Mouse (Mus musculus) left cerebral cortex, adult 6 months (tissue): Measurements from ENCODE around the gene Gm7102. TPM values are rescaled to one million over a fixed set of nuclear protein-coding genes. Genes with fewer than 3 reads are reported as not detected.

Experiments used
- long read RNA-seq, 2 experiments: library from polyadenylated mRNA; unstranded; transcript quantifications; one replicate each; pipeline ENCODE4 v2.0.0; 2019 to 2020
- polyA plus RNA-seq: library from polyadenylated mRNA; unstranded; fragments of <200 nt; fragmentation: Nextera tagmentation; gene quantifications from 2 replicates; pipeline ENCODE4 v1.2.3, GENCODE M21; 2021

Gene Gm7102
- polyA plus RNA-seq, result not detected in 2 replicates
- long read RNA-seq, experiment 1, result 0 reads
- long read RNA-seq, experiment 2, result 0 reads

DNA sequence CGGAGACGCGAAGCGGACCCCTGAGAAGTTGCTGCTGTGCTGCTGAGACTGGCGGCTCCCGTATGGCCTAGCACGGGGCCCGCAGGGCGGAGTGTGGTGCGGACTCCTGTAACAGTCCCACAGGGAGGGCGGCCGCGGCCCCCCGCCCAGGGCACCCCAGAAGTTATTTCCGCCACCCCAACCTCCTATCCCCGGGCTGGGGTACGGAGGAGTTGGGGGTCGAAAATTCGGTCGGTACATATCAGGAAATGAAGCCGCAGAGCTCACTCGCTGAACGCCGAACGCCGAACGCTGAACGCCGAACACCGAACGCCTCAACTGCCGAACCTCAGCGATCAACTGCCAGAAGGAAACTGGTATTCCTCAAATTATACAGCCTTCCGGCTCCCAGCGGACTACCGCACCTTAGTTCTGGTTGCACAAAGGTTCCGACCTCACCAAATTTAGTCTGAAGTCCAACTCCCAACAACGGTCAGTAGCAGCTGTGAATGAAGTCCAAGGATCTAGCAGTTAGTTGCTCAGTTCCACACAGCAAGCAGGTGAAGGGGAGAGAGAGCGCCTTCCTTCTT lies at the start of gene Gm7102:
TSS of gene Gm7102 (minus strand) at position 554 of the 569 bp plus-strand sequence.

DNA sequence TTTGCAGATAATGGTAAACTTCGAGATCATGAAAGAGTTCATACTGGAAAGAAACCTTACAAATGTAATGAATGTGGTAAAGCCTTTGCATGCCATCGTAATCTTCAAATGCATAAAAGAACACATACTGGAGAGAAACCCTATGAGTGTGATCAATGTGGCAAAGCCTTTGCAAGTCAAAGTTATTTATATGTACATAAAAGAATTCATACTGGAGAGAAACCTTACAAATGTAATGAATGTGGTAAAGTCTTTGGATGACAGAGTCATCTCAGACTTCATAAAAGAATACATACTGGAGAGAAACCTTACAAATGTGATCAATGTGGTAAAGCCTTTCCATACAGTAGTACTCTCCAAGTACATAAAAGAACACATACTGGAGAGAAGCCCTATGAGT lies 7.5 kb upstream of the Gm7102 start, which contains the start of gene Gm6020:
TSS of gene Gm6020 (plus strand) at position 301 of the 400 bp plus-strand sequence.

DNA sequence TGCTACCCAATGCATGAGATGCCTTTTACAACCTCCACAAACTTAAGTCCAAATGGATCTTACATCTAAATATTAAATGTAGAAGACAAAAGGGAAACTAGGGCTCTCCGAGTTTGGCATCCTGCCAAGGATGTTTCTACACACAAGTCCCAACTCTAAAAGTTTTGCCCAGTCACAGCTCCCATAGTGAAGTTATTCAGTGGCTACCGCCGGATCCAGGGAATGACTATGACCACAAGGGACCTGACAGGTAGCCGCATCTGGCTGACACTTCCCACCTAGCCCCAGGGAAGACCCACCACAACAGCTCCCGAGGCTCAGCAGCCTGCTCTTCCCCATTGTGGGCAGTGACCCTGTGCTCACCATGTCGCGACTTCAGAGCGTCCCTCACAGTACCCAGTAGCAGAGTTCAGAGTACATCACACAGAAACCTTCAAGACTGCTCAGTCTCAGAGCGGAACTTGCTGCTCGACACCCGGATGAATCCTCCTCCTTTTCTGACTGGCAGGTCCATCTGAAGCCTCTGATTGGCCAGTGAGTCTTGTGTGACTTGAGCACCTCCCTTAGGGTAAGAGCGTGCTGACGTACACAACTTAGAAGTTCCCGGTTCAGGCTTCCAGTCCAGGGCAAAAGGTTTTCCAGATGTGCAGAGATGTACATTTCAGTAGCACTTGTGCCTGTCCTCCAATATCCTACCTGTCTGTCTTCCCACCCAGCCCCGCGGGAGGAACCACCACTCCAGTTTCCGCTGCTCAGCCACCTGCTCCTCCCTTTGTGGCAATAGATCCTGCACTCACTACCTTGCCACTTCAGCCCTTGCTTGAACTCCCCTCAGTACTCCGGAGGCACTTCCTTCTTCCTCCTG lies 35.5 kb downstream of the Gm7102 start, which contains the start of gene Zfp950:
TSS of gene Zfp950 (minus strand) at position 499 of the 865 bp plus-strand sequence.

Other genes with a start within 250 kb of the Gm7102 start
- gene Zfp950, start 35.5 kb downstream of the Gm7102 start, polyA plus RNA-seq, result 18.7 and 24.0 TPM in 2 replicates
- gene Gm6020, start 7.6 kb upstream of the Gm7102 start, polyA plus RNA-seq, result not detected in 2 replicates
- 10.2 and 12.4 TPM in 2 replicates for gene Csf2ra, start 52.1 kb upstream of the Gm7102 start, polyA plus RNA-seq
- gene Gm21060, start 120.8 kb upstream of the Gm7102 start, polyA plus RNA-seq, result not detected in 2 replicates